Mouse (Mus musculus) liver, postnatal 0 days (tissue): Measurements from ENCODE around the gene Zfp638. TPM values are rescaled to one million over a fixed set of nuclear protein-coding genes. Genes with fewer than 3 reads are reported as not detected.
A peak's percentile ranks its signal among the peaks of the same experiment; 100 is the strongest.

Experiments used
- ATAC-seq: fragments of 200-750 bp; cut with Nextera tagmentation; 2 replicates; pipeline ENCODE4 v1.8.0; 2017; ENCODE audit warnings: mild to moderate bottlenecking, moderate library complexity
- DNase-seq: peaks from one replicate; pipeline ENCODE4 v3.0.0-alpha.2; 2016
- H3K27ac ChIP-seq: fragments of 300-500 bp; sonication (generic); 2 replicates; pipeline ENCODE4 v1.5.1; 2014; ENCODE audit warnings: antibody characterized with exemption, moderate library complexity, mild to moderate bottlenecking, low read depth
- H3K27me3 ChIP-seq: fragments of 300-500 bp; sonication (generic); 2 replicates; pipeline ENCODE4 v1.6.1; 2014; ENCODE audit warnings: low read length, control low read depth, mixed read lengths; ENCODE audit not compliant: insufficient read depth
- H3K36me3 ChIP-seq: fragments of 300-500 bp; sonication (generic); replicated peaks from 2 replicates; pipeline ENCODE4 v1.6.1; 2014; ENCODE audit warnings: mild to moderate bottlenecking, control low read depth, low read length, moderate library complexity, mixed read lengths; ENCODE audit not compliant: insufficient read depth
- H3K4me1 ChIP-seq: fragments of 300-500 bp; sonication (generic); 2 replicates; pipeline ENCODE4 v1.6.1; 2014; ENCODE audit warnings: antibody characterized with exemption, mild to moderate bottlenecking, control low read depth; ENCODE audit not compliant: insufficient read depth
- H3K4me2 ChIP-seq: fragments of 300-500 bp; sonication (generic); 2 replicates; pipeline ENCODE4 v1.6.1; 2014; ENCODE audit warnings: low read depth, mild to moderate bottlenecking, low read length, moderate library complexity, mixed read lengths
- H3K4me3 ChIP-seq: fragments of 300-500 bp; sonication (generic); 2 replicates; pipeline ENCODE4 v1.5.1; 2014; ENCODE audit warnings: low read depth, low read length
- H3K9ac ChIP-seq: fragments of 300-500 bp; sonication (generic); replicated peaks from 2 replicates; pipeline ENCODE4 v1.6.1; 2014; ENCODE audit warnings: mild to moderate bottlenecking, moderate library complexity
- H3K9me3 ChIP-seq: fragments of 300-500 bp; sonication (generic); 2 replicates; pipeline ENCODE4 v1.6.1; 2016; ENCODE audit warnings: mild to moderate bottlenecking, control low read depth, low read length, mixed read lengths
- CTCF ChIP-seq: sonication (generic); IDR thresholded peaks from 2 replicates; pipeline ENCODE4 v1.5.1; 2016; ENCODE audit warnings: antibody characterized with exemption, low read depth
- EP300 ChIP-seq: IDR thresholded peaks from 2 replicates; pipeline ENCODE4 v1.6.1; 2016; ENCODE audit warnings: antibody characterized with exemption, low read depth, mild to moderate bottlenecking
- WGBS: fragments of 180-500 bp; shearing (Covaris S2); extraction: QIAGEN DNeasy Blood & Tissue Kit; methylation state at CpG from one replicate; pipeline ENCODE4 v1.1.7; 2014; ENCODE audit not compliant: insufficient replicate concordance; 5-methylcytosine and 5-hydroxymethylcytosine counted together
- polyA plus RNA-seq: library from polyadenylated mRNA; unstranded; fragments of >200 nt; fragmentation: Nextera tagmentation; extraction: Ambion mirVana; gene quantifications from 2 replicates; pipeline ENCODE4 v1.2.1, GENCODE M21; 2015

The Zfp638 gene
- polyA plus RNA-seq, 1 experiment from 2014 or later = 12.0 TPM

GRCm38 (mm10) chr6:83860033-83860432 is 6.9 kb upstream of the Zfp638 start:
- H3K4me1 ChIP-seq = no peaks in the 10 kb centered on the region
- no peak overlapping the region for H3K27ac ChIP-seq
- TF ChIP-seq EP300 = no peak
- TF ChIP-seq CTCF = no peak
- H3K36me3 ChIP-seq = no peaks in the 10 kb centered on the region
- no peak for DNase-seq
- H3K9me3 ChIP-seq = no peaks in the 10 kb centered on the region
- H3K27me3 ChIP-seq = no peaks in the 10 kb centered on the region
- no peak overlapping the region for H3K4me3 ChIP-seq
- H3K4me2 ChIP-seq = no peak overlapping the region
- ATAC-seq = no peak
- 87% methylated on average over 9 of the region's 9 CpGs for WGBS
- no peak overlapping the region for H3K9ac ChIP-seq

GRCm38 (mm10) chr6:83863538-83863937 is 3.4 kb upstream of the Zfp638 start:
- H3K4me2 ChIP-seq = no peak overlapping the region
- H3K9me3 ChIP-seq = no peaks in the 10 kb centered on the region
- H3K4me3 ChIP-seq = no peak overlapping the region
- H3K9ac ChIP-seq = no peak overlapping the region
- H3K27me3 ChIP-seq = no peaks in the 10 kb centered on the region
- H3K27ac ChIP-seq = no peak overlapping the region
- 0 out of 2 replicates have a peak, but pooled peaks cover 5% of the 10 kb centered on the region for H3K4me1 ChIP-seq
- no peak for TF ChIP-seq CTCF
- no peak for TF ChIP-seq EP300
- 52% methylated on average over 4 of the region's 4 CpGs for WGBS
- no peak for DNase-seq
- no peak for ATAC-seq
- H3K36me3 ChIP-seq = no peaks in the 10 kb centered on the region

GRCm38 (mm10) chr6:83866423-83866822 is 486 bp upstream of the Zfp638 start:
- no peaks in the 10 kb centered on the region for H3K27me3 ChIP-seq
- H3K9ac ChIP-seq = no peak overlapping the region
- H3K36me3 ChIP-seq = no peaks in the 10 kb centered on the region
- ATAC-seq (no peak), DNase-seq (no peak)
- H3K4me3 ChIP-seq = no peak overlapping the region
- no peaks in the 10 kb centered on the region for H3K9me3 ChIP-seq
- H3K4me1 ChIP-seq = 0 out of 2 replicates have a peak, but pooled peaks cover 5% of the 10 kb centered on the region
- peak overlapping the region; percentile 97 for H3K4me2 ChIP-seq
- no peak for TF ChIP-seq CTCF
- TF ChIP-seq EP300 = no peak
- 28% methylated on average over 4 of the region's 4 CpGs for WGBS
- H3K27ac ChIP-seq = no peak overlapping the region

GRCm38 (mm10) chr6:83867598-83868585 is 983 bp downstream of the Zfp638 start:
- Histone ChIP-seq H3K27ac (no peak overlapping the region), H3K9me3 (no peaks in the 10 kb centered on the region), H3K27me3 (no peaks in the 10 kb centered on the region), H3K4me3 (peak overlapping the region; percentile 60), H3K4me2 (peak overlapping the region; percentile 97), H3K4me1 (0 out of 2 replicates have a peak, but pooled peaks cover 5% of the 10 kb centered on the region), H3K36me3 (no peaks in the 10 kb centered on the region), H3K9ac (peak overlapping the region; percentile 52)
- TF ChIP-seq CTCF = no peak
- no peak for TF ChIP-seq EP300
- ATAC-seq (peak; percentile 46; the same call in 1 of the 2 replicates), DNase-seq (peak; percentile 52)
- 1% methylated on average over 19 of the region's 19 CpGs for WGBS

- no peaks in the 10 kb centered on the region for H3K9me3 ChIP-seq
- WGBS = 5% methylated on average over 4 of the region's 4 CpGs
- no peak for TF ChIP-seq EP300
- peak; percentile 70 for TF ChIP-seq CTCF
- DNase-seq = peak; percentile 33
- H3K27ac ChIP-seq = no peak overlapping the region
- H3K4me1 ChIP-seq = no peaks in the 10 kb centered on the region
- no peak for ATAC-seq
- H3K36me3 ChIP-seq = no peaks in the 10 kb centered on the region
- no peak overlapping the region for H3K9ac ChIP-seq
- H3K27me3 ChIP-seq = no peaks in the 10 kb centered on the region
- H3K4me3 ChIP-seq = no peak overlapping the region
- no peak overlapping the region for H3K4me2 ChIP-seq
These were observed 12.9 kb downstream of the Zfp638 start for GRCm38 (mm10) chr6:83879815-83880214.

GRCm38 (mm10) chr6:83886789-83887188 is 19.9 kb downstream of the Zfp638 start:
- ATAC-seq = no peak
- Histone ChIP-seq H3K4me1 (no peaks in the 10 kb centered on the region), H3K27ac (no peak overlapping the region), H3K9me3 (no peaks in the 10 kb centered on the region), H3K27me3 (no peaks in the 10 kb centered on the region), H3K4me3 (no peak overlapping the region), H3K36me3 (no peaks in the 10 kb centered on the region), H3K4me2 (no peak overlapping the region), H3K9ac (no peak overlapping the region)
- DNase-seq = no peak
- TF ChIP-seq CTCF = no peak
- no peak for TF ChIP-seq EP300
- 64% methylated on average over 3 of the region's 3 CpGs for WGBS
